ENCODE assay signal across 9 mouse cellular contexts in the genomic region with DNA sequence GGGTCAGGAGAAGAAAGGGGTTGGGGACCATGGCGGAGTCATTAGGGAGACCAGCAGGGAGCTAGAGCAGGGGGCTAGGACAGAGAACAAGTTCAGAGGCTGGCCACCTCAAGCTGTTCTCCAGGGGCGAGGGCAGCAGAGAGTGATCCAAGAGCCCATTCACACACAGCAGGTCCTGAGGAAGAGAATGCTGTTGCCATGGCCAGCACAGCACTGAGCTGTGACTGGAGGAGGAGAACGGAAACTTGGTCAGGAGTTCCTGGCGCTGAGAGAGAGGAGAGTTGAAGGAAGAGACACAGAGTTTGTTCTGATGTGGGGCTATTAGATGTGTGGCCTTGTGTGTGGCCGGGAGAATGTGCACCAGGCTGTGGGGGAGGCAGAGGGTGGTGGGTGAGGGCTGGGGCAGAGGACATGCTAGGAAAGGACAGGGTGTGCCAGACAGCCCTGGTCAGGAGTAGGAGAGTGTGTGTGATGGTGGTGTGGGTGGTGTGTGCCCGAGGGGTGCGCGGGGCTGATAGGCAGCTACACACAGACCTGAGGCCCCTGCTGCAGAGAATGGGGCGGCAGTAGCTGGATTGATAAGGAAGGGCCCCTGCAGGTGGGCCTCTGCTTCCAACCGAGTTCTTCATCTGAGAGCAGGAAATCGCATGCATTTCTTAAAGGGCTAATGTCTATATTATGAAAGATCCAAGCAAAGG. TPM values are rescaled to one million over a fixed set of nuclear protein-coding genes. Genes with fewer than 3 reads are reported as not detected.
DNase-seq lines count a peak whose midpoint lies in the region; ATAC-seq and TF ChIP-seq lines count a peak whose summit lies in the region.
"Had no signal": no experiment of that assay in that cellular context is flagged by ENCODE, and none has a peak within 500 bp of the region (broad histone marks: within the 10 kb centered on the region; RNA-seq: fewer than 3 reads in every experiment).

No protein-coding gene starts in this region.

- no peaks in the 10 kb centered on the region for H3K27me3 ChIP-seq in kidney, embryonic 15.5 days
- H3K27me3 ChIP-seq in hindbrain, embryonic 14.5 days (ENCODE audit: control insufficient read depth, insufficient read depth, low read length): no peaks in the 10 kb centered on the region

- H3K4me1 ChIP-seq in kidney, embryonic 15.5 days: peaks cover 71% of the 10 kb centered on the region
- H3K4me1 ChIP-seq in hindbrain, embryonic 14.5 days (replicated peaks; ENCODE audit: control insufficient read depth, insufficient read depth, low read length): 0 out of 2 replicates have a peak, but pooled peaks cover 4% of the 10 kb centered on the region

- no peaks in the 10 kb centered on the region for H3K9me3 ChIP-seq in kidney, embryonic 15.5 days (replicated peaks)
- H3K9me3 ChIP-seq in hindbrain, embryonic 14.5 days (ENCODE audit: control insufficient read depth, low read length): no peaks in the 10 kb centered on the region

- H3K9ac ChIP-seq in kidney, embryonic 15.5 days: no peak overlapping the region
- H3K9ac ChIP-seq in hindbrain, embryonic 14.5 days: no peak overlapping the region

- H3K36me3 ChIP-seq in kidney, embryonic 15.5 days: no peaks in the 10 kb centered on the region
- H3K36me3 ChIP-seq in hindbrain, embryonic 14.5 days (replicated peaks; ENCODE audit: control insufficient read depth, insufficient read depth): no peaks in the 10 kb centered on the region

- intact Hi-C loops in left cerebral cortex, adult 2 months (cut with DNase I): no loop called here

- no peak for TF ChIP-seq CTCF in left cerebral cortex, adult 2 months (IDR thresholded peaks at IDR 0.05)

- WGBS in kidney, embryonic 15.5 days: 51% methylated on average over 11 of the region's 11 CpGs
- WGBS in hindbrain, embryonic 14.5 days: 35% methylated on average over 11 of the region's 11 CpGs

- no peak overlapping the region for H3K4me2 ChIP-seq in kidney, embryonic 15.5 days
- H3K4me2 ChIP-seq in hindbrain, embryonic 14.5 days (replicated peaks): no peak overlapping the region

- ATAC-seq in kidney, embryonic 15.5 days (replicated peaks; ENCODE audit: low FRiP score): no peak; the same call in 1 of the 2 replicates
- 0 out of 2 replicates have a peak, but pooled peaks have one; percentile 33 for ATAC-seq in hindbrain, embryonic 14.5 days (ENCODE audit: low FRiP score)
- ATAC-seq in inflammation-experienced regulatory T-cells, adult 6 months: no peak

- no peak overlapping the region for H3K4me3 ChIP-seq in kidney, embryonic 15.5 days (replicated peaks)
- H3K4me3 ChIP-seq in hindbrain, embryonic 14.5 days (replicated peaks; ENCODE audit: low read length): no peak overlapping the region
- no peak overlapping the region for H3K4me3 ChIP-seq in left cerebral cortex, adult 2 months

- DNase-seq in kidney, postnatal 25 days: no peak
- peak; percentile 81 for DNase-seq in c-Kit-positive CD71-positive TER-119-negative erythroid progenitor cells, embryonic 14.5 days (ENCODE audit: low read depth)
- DNase-seq in hindbrain, embryonic 14.5 days (ENCODE audit: low spot score): no peak
- DNase-seq in spleen, postnatal 36 days (ENCODE audit: low spot score in 2 of 2): peak; percentile 39 to 41
- DNase-seq in left cerebral cortex, adult 2 months (ENCODE audit: extremely low spot score in 1 of 2, low spot score in 2 of 2): no peak
- no peak for DNase-seq in right cerebral cortex, adult 2 months (ENCODE audit: low spot score in 2 of 2)
- DNase-seq: cerebellum, adult 11-12 months had no signal

- H3K27ac ChIP-seq in kidney, embryonic 15.5 days: peak overlapping the region; percentile 77; the same call in 1 of the 2 replicates
- H3K27ac ChIP-seq in hindbrain, embryonic 14.5 days: no peak overlapping the region
- no peak overlapping the region for H3K27ac ChIP-seq in left cerebral cortex, adult 2 months

RNA-seq across cellular contexts. Expression of gene Slc41a3, which starts 18.4 kb away (rescaled TPM):
- 6.2 and 7.6 TPM in 2 replicates for polyA plus RNA-seq in kidney, embryonic 15.5 days (2015; fragmentation: Nextera tagmentation; extraction: Ambion mirVana)
- polyA plus RNA-seq in hindbrain, embryonic 14.5 days (2014; fragmentation: Nextera tagmentation; extraction: Ambion mirVana): 6.9 and 7.8 TPM in 2 replicates
- total RNA-seq in left cerebral cortex, adult 2 months (2021): 1 to 10 TPM; 3.8 to 4.5 TPM
- polyA plus RNA-seq in inflammation-experienced regulatory T-cells, adult 6 months (2017; shearing (Covaris generic)): 1 to 10 TPM; 2.8 to 5.6 (median 3.1) TPM

Comparison
In these comparisons a context has a peak if more than half of its experiments do, and no peak if none do; other contexts are left out.
1. DNase-seq: peak in c-Kit-positive CD71-positive TER-119-negative erythroid progenitor cells, embryonic 14.5 days (single experiment) and spleen, postnatal 36 days (2 of 2); none in kidney, postnatal 25 days (0 of 2), hindbrain, embryonic 14.5 days (single experiment), left cerebral cortex, adult 2 months (0 of 2) and right cerebral cortex, adult 2 months (0 of 2).